Mouse (Mus musculus) hindbrain, postnatal 0 days (tissue): ENCODE measurements at regions not wholly inside any gene's neighbourhood (a gene's known extent, or its start where the extent isn't known, plus 50 kb on each side); places are given as distances from the start of the nearest gene placed in this dataset.

Experiments used
- ATAC-seq: fragments of 200-750 bp; cut with Nextera tagmentation; 2 replicates; pipeline ENCODE4 v1.8.0; 2017; ENCODE audit warnings: mild to moderate bottlenecking, moderate TSS enrichment, moderate library complexity
- DNase-seq: peaks from one replicate; pipeline ENCODE4 v3.0.0-alpha.2; 2015; ENCODE audit warnings: low spot score
- H3K27ac ChIP-seq: fragments of 300-500 bp; sonication (generic); 2 replicates; pipeline ENCODE4 v1.5.1; 2014; ENCODE audit warnings: mild to moderate bottlenecking
- H3K27me3 ChIP-seq: fragments of 300-500 bp; sonication (generic); 2 replicates; pipeline ENCODE4 v1.6.1; 2014; ENCODE audit warnings: low read length, mixed read lengths; ENCODE audit not compliant: insufficient read depth
- H3K36me3 ChIP-seq: fragments of 300-500 bp; sonication (generic); 2 replicates; pipeline ENCODE4 v1.6.1; 2014; ENCODE audit warnings: low read length, mixed read lengths; ENCODE audit not compliant: insufficient read depth
- H3K4me1 ChIP-seq: fragments of 300-500 bp; sonication (generic); 2 replicates; pipeline ENCODE4 v1.6.1; 2014; ENCODE audit warnings: antibody characterized with exemption, low read length, mixed read lengths; ENCODE audit not compliant: insufficient read depth
- H3K4me2 ChIP-seq: fragments of 300-500 bp; sonication (generic); 2 replicates; pipeline ENCODE4 v1.6.1; 2014; ENCODE audit warnings: low read depth, mild to moderate bottlenecking, low read length, moderate library complexity, mixed read lengths
- H3K4me3 ChIP-seq: fragments of 300-500 bp; sonication (generic); 2 replicates; pipeline ENCODE4 v1.5.1; 2014; ENCODE audit warnings: low read length
- H3K9ac ChIP-seq: fragments of 300-500 bp; sonication (generic); replicated peaks from 2 replicates; pipeline ENCODE4 v1.6.1; 2014; ENCODE audit warnings: mild to moderate bottlenecking, low read length, moderate library complexity, mixed read lengths
- H3K9me3 ChIP-seq: fragments of 300-500 bp; sonication (generic); 2 replicates; pipeline ENCODE4 v1.6.1; 2016; ENCODE audit warnings: low read length, mixed read lengths
- CTCF ChIP-seq: IDR thresholded peaks from 2 replicates; pipeline ENCODE4 v1.5.1; 2016; ENCODE audit warnings: antibody characterized with exemption, control low read depth, low read depth
- WGBS: fragments of 180-500 bp; shearing (Covaris S2); extraction: QIAGEN DNeasy Blood & Tissue Kit; methylation state at CpG from one replicate; pipeline ENCODE4 v1.1.7; 2014; 5-methylcytosine and 5-hydroxymethylcytosine counted together

DNA sequence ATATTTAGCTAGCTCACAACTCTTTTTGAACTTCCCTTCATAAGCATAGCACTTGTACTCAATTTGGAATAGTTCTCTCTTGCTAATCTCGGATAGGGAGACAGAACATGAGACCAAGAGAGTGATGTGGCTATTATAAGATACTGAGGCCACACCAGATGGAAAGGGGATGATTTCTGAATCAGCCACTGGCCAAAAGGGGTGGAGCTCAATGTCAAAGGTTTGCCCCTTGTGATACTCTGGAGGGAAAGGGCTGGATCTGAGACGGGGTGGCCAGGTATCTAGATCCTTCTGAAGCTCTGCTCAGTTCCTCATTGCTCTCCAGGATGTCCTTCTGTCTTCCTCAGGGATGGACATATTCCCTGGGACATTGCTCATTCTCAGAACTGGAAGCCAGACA lies 277.6 kb downstream of the Ccser2 start:
- Histone ChIP-seq H3K36me3 (no peaks in the 10 kb centered on the region), H3K9ac (no peak overlapping the region), H3K27me3 (no peaks in the 10 kb centered on the region), H3K4me1 (no peaks in the 10 kb centered on the region), H3K4me3 (no peak overlapping the region), H3K27ac (no peak overlapping the region), H3K4me2 (no peak overlapping the region), H3K9me3 (no peaks in the 10 kb centered on the region)
- no peak for TF ChIP-seq CTCF
- 82% methylated on average over 2 of the region's 2 CpGs for WGBS
- DNase-seq = no peak
- no peak for ATAC-seq

DNA sequence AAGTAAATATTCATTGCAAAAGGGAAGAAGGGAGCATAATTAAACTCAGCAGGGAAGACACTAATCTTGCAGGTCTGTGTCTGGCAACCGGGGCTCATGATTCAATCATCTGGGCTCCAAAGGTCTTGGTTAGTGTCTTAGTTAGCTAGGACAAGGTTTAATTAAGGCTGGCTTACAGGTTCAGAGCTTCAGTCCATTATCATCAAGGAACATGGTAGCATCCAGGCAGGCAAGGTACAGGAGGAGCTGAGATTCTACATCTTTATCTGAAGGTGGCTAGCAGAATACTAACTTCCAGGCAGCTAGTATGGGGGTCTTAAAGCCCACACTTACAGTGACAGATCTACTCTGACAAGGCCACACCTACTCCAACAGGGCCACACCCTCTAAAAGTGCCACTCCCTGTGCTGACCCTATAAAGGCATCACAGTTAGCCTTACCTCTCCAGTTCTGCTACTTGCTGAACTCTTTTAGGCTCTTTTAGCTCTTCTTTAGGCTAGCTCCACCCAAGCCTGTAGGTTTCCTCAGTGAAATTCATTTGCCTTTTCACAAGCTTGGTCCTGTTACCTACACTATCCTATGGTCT lies 309.8 kb downstream of the Ccser2 start:
- Histone ChIP-seq H3K36me3 (no peaks in the 10 kb centered on the region), H3K9me3 (no peaks in the 10 kb centered on the region), H3K9ac (no peak overlapping the region), H3K27ac (no peak overlapping the region), H3K4me1 (0 out of 2 replicates have a peak, but pooled peaks cover 3% of the 10 kb centered on the region), H3K4me3 (no peak overlapping the region), H3K27me3 (no peaks in the 10 kb centered on the region), H3K4me2 (no peak overlapping the region)
- DNase-seq (no peak), ATAC-seq (no peak)
- 80% methylated on average over 1 of the region's 1 CpGs for WGBS
- TF ChIP-seq CTCF = no peak

DNA sequence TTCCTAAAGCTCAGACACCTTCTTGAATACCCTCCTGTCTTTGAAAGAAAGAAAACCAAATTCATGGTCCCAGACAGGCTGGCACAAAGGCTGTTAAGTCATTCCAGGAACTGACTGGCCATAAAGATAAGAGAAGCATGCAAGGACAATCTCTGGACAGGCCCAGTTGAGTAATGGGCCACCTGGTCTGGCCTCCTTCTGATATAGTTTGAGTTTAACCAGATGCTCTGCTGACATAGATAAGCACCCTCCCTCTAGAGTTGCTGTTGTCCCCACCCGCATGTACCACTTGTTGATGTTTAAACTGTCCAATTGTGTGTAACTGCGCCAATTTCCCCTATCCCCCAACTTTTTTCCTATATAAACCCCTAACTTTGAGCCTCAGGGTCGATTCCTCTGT lies 310.4 kb downstream of the Ccser2 start:
- WGBS = 81% methylated on average over 3 of the region's 3 CpGs
- Histone ChIP-seq H3K4me3 (no peak overlapping the region), H3K27me3 (no peaks in the 10 kb centered on the region), H3K27ac (no peak overlapping the region), H3K36me3 (no peaks in the 10 kb centered on the region), H3K4me1 (0 out of 2 replicates have a peak, but pooled peaks cover 4% of the 10 kb centered on the region), H3K9ac (no peak overlapping the region), H3K4me2 (no peak overlapping the region), H3K9me3 (no peaks in the 10 kb centered on the region)
- no peak for TF ChIP-seq CTCF
- DNase-seq (no peak), ATAC-seq (no peak)

DNA sequence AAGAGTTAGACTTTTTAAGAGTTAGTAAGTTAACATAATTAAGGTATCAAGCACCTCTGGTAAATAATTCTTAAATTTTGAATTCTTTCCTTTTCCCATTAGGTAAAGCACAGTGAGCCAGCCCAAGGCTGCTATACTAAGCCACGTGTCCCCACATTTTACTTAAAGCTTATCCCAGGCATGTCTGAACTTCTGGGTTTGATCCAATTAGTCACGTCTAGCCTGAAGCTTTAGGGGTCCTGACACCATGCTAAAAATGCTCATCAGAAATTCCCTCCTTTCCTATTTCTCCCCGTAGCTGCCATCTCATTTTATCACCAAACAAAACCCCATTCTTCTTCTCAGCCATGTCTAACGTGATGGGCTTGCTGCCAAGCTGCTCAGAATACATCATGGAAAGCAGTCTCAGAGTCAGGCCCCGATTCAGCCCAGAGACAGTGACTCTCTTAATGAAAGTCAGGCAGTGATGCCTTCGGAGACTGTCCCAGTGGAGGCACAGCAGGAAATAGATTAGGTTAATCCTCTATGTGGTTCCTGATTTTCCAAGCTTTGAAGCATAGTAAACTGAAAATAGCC lies 315.5 kb downstream of the Ccser2 start:
- no peak overlapping the region for H3K9ac ChIP-seq
- H3K36me3 ChIP-seq = no peaks in the 10 kb centered on the region
- H3K4me1 ChIP-seq = 0 out of 2 replicates have a peak, but pooled peaks cover 4% of the 10 kb centered on the region
- ATAC-seq (peak; percentile 89), DNase-seq (peak; percentile 84)
- H3K27ac ChIP-seq = peak overlapping the region; percentile 16; the same call in 1 of the 2 replicates
- WGBS = 6% methylated on average over 6 of the region's 6 CpGs
- H3K4me3 ChIP-seq = no peak overlapping the region
- H3K9me3 ChIP-seq = no peaks in the 10 kb centered on the region
- H3K27me3 ChIP-seq = no peaks in the 10 kb centered on the region
- H3K4me2 ChIP-seq = no peak overlapping the region
- no peak for TF ChIP-seq CTCF

DNA sequence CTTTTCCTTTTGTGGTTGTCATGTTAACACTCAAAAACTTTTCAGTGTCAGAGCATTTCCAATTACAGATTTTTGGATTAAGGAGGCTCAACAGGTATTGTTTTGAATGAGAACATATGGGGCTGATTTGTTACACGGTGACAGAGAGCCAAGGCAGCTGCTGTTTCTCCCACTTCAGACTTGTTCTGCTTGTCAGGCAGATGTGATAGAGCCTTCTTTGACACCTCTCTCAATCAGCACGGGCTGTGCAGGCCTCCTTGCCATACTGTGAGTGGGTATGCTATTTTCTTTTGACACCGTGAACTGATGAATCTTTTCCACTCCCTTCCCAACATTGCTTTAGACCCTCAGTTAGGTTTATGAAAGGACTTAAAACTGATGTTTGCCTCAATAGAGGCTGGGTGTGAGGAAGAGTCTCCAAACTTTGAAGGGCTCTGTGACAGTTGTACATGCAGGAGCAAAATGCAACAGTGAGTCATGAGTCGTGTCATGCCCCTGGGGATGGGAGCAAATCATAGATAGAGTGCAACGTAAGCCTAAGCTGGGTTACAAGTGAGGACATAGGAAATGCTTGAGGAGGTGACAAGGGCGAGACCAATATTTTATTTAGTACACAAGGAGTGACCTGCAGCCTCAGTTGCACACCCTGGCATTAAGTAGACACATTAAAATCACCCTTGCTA lies 317.4 kb downstream of the Ccser2 start:
- DNase-seq = no peak
- WGBS = 65% methylated on average over 6 of the region's 6 CpGs
- H3K9ac ChIP-seq = no peak overlapping the region
- no peak for ATAC-seq
- no peaks in the 10 kb centered on the region for H3K36me3 ChIP-seq
- H3K4me1 ChIP-seq = 0 out of 2 replicates have a peak, but pooled peaks cover 4% of the 10 kb centered on the region
- H3K27me3 ChIP-seq = no peaks in the 10 kb centered on the region
- H3K27ac ChIP-seq = no peak overlapping the region
- TF ChIP-seq CTCF = no peak
- H3K4me3 ChIP-seq = no peak overlapping the region
- H3K9me3 ChIP-seq = no peaks in the 10 kb centered on the region
- H3K4me2 ChIP-seq = no peak overlapping the region

DNA sequence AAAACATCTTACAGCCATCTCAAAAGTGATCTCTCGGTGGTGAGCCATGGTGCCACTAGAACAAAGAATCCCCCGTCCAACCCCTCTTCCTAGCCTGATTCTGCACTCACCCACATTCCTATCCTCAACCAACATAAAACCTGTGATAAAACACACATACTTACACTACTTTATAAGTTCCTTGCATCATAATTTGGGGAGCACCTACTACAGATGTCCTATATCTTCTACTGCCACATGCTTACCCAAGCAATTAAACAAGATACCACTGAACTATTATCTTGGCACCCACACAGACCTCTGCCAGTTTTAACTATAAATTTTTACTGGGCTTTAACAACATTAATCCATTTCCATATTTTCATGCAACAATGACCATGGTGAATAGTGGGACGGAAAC lies 321.9 kb downstream of the Ccser2 start:
- WGBS = 75% methylated on average over 3 of the region's 3 CpGs
- Histone ChIP-seq H3K4me1 (no peaks in the 10 kb centered on the region), H3K27me3 (no peaks in the 10 kb centered on the region), H3K4me2 (no peak overlapping the region), H3K27ac (no peak overlapping the region), H3K36me3 (no peaks in the 10 kb centered on the region), H3K4me3 (no peak overlapping the region), H3K9me3 (no peaks in the 10 kb centered on the region), H3K9ac (no peak overlapping the region)
- ATAC-seq = no peak
- no peak for DNase-seq
- no peak for TF ChIP-seq CTCF

DNA sequence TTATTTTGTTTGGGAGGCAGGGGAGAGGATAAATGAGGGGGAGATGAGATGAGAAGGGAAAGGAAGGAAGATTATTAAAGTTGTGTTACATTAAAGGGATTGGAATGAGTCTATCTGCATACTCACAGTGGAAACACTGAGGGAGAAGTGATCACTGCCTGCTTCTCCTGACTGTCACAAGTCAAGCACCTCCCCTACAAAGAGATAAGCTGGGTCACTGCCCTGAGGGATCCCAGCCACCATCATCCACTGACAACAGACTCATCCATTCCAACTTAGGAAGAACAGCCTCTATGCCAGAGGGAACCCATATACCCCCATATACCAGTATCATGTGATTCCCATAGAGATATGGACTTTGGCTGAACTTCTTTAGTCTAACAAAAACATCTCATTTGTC lies 322.3 kb downstream of the Ccser2 start:
- Histone ChIP-seq H3K4me1 (no peaks in the 10 kb centered on the region), H3K27ac (no peak overlapping the region), H3K9me3 (no peaks in the 10 kb centered on the region), H3K9ac (no peak overlapping the region), H3K36me3 (no peaks in the 10 kb centered on the region), H3K4me2 (no peak overlapping the region), H3K27me3 (no peaks in the 10 kb centered on the region), H3K4me3 (no peak overlapping the region)
- ATAC-seq (no peak), DNase-seq (no peak)
- no peak for TF ChIP-seq CTCF
